Comparison of ENCODE assay signal across 8 mouse cellular contexts in genomic region chr9:40804576-40804975, GRCm38 (mm10). TPM values are rescaled to one million over a fixed set of nuclear protein-coding genes. Genes with fewer than 3 reads are reported as not detected.
DNase-seq lines count a peak whose midpoint lies in the region; ATAC-seq and TF ChIP-seq lines count a peak whose summit lies in the region.
"Not testable (repeated sequence)": the region's sequence is repeated elsewhere in the genome, so short reads cannot be mapped to it uniquely, and the experiment has no call there.

No protein-coding gene starts in this region.

- WGBS in embryonic facial prominence, embryonic 13.5 days, result 57% methylated on average over 3 of the region's 3 CpGs
- 79% methylated on average over 3 of the region's 3 CpGs for WGBS in heart, embryonic 11.5 days (ENCODE audit: insufficient replicate concordance)
- 66% methylated on average over 3 of the region's 3 CpGs for WGBS in hindbrain, embryonic 14.5 days
- 50% methylated on average over 3 of the region's 3 CpGs for WGBS in kidney, embryonic 15.5 days
- 59% methylated on average over 3 of the region's 3 CpGs for WGBS in liver, embryonic 12.5 days (ENCODE audit: insufficient replicate concordance)
- whole genome bisulfite sequencing in midbrain, embryonic 11.5 days, result 77% methylated on average over 3 of the region's 3 CpGs
- 59% methylated on average over 3 of the region's 3 CpGs for WGBS in neural tube, embryonic 15.5 days

- not testable (repeated sequence) for TF ChIP-seq CTCF in E14TG2a.4 (conservative IDR thresholded peaks at IDR 0.05; ENCODE audit: low read length)

- not testable (repeated sequence) for H3K4me1 ChIP-seq in E14TG2a.4 (replicated peaks; ENCODE audit: low read depth, low read length); heart, embryonic 11.5 days (ENCODE audit: control insufficient read depth, insufficient read depth, low read length)
- H3K4me1 ChIP-seq in embryonic facial prominence, embryonic 13.5 days, result peaks cover 46% of the 10 kb centered on the region
- H3K4me1 ChIP-seq in hindbrain, embryonic 14.5 days (replicated peaks; ENCODE audit: control insufficient read depth, insufficient read depth, low read length), result peaks cover 46% of the 10 kb centered on the region
- H3K4me1 ChIP-seq in kidney, embryonic 15.5 days, result peaks cover 46% of the 10 kb centered on the region
- peaks cover 21% of the 10 kb centered on the region for H3K4me1 ChIP-seq in liver, embryonic 12.5 days
- peaks cover 40% of the 10 kb centered on the region for H3K4me1 ChIP-seq in midbrain, embryonic 11.5 days (ENCODE audit: control insufficient read depth, insufficient read depth, low read length)
- peaks cover 59% of the 10 kb centered on the region for H3K4me1 ChIP-seq in neural tube, embryonic 15.5 days

- ATAC-seq in embryonic facial prominence, embryonic 13.5 days (ENCODE audit: insufficient number of reproducible peaks, insufficient read depth, low FRiP score, low TSS enrichment, low read depth); heart, embryonic 11.5 days (replicated peaks; ENCODE audit: insufficient number of reproducible peaks, low FRiP score, low TSS enrichment); hindbrain, embryonic 14.5 days (ENCODE audit: low FRiP score); kidney, embryonic 15.5 days (replicated peaks; ENCODE audit: low FRiP score); liver, embryonic 12.5 days; midbrain, embryonic 11.5 days (ENCODE audit: low FRiP score); neural tube, embryonic 15.5 days (ENCODE audit: low FRiP score): not testable (repeated sequence)

- H3K4me2 ChIP-seq in embryonic facial prominence, embryonic 13.5 days, result peak overlapping the region; percentile 53
- H3K4me2 ChIP-seq in heart, embryonic 11.5 days, result peak overlapping the region; percentile 56
- peak overlapping the region; percentile 56 for H3K4me2 ChIP-seq in hindbrain, embryonic 14.5 days (replicated peaks)
- H3K4me2 ChIP-seq in kidney, embryonic 15.5 days, result peak overlapping the region; percentile 58
- H3K4me2 ChIP-seq in liver, embryonic 12.5 days, result peak overlapping the region; percentile 56
- H3K4me2 ChIP-seq in midbrain, embryonic 11.5 days, result peak overlapping the region; percentile 43; the same call in 1 of the 2 replicates
- H3K4me2 ChIP-seq in neural tube, embryonic 15.5 days, result peak overlapping the region; percentile 42; the same call in 1 of the 2 replicates

- peaks cover 45% of the 10 kb centered on the region for H3K9me3 ChIP-seq in E14TG2a.4 (ENCODE audit: low read length)
- not testable (repeated sequence) for H3K9me3 ChIP-seq in embryonic facial prominence, embryonic 13.5 days; heart, embryonic 11.5 days (replicated peaks; ENCODE audit: control insufficient read depth, low read length); hindbrain, embryonic 14.5 days (ENCODE audit: control insufficient read depth, low read length); kidney, embryonic 15.5 days (replicated peaks); liver, embryonic 12.5 days (replicated peaks); midbrain, embryonic 11.5 days (ENCODE audit: control insufficient read depth, low read length); neural tube, embryonic 15.5 days (replicated peaks)

- peaks cover 38% of the 10 kb centered on the region for H3K36me3 ChIP-seq in E14TG2a.4 (ENCODE audit: insufficient read depth, low read length)
- peaks cover 42% of the 10 kb centered on the region for H3K36me3 ChIP-seq in embryonic facial prominence, embryonic 13.5 days
- peaks cover 12% of the 10 kb centered on the region for H3K36me3 ChIP-seq in heart, embryonic 11.5 days (ENCODE audit: control insufficient read depth, insufficient read depth, low read length)
- peaks cover 51% of the 10 kb centered on the region for H3K36me3 ChIP-seq in hindbrain, embryonic 14.5 days (replicated peaks; ENCODE audit: control insufficient read depth, insufficient read depth)
- peaks cover 50% of the 10 kb centered on the region for H3K36me3 ChIP-seq in kidney, embryonic 15.5 days
- peaks cover 55% of the 10 kb centered on the region for H3K36me3 ChIP-seq in liver, embryonic 12.5 days
- H3K36me3 ChIP-seq in midbrain, embryonic 11.5 days (ENCODE audit: control insufficient read depth, insufficient read depth, low read length), result peaks cover 15% of the 10 kb centered on the region
- H3K36me3 ChIP-seq in neural tube, embryonic 15.5 days, result peaks cover 29% of the 10 kb centered on the region

- not testable (repeated sequence) for DNase-seq in hindbrain, embryonic 14.5 days (ENCODE audit: low spot score); midbrain, embryonic 11.5 days (ENCODE audit: low spot score, missing footprints)

- H3K9ac ChIP-seq in embryonic facial prominence, embryonic 13.5 days; heart, embryonic 11.5 days (ENCODE audit: low read depth, low read length); hindbrain, embryonic 14.5 days; kidney, embryonic 15.5 days; liver, embryonic 12.5 days; midbrain, embryonic 11.5 days (ENCODE audit: low read length); neural tube, embryonic 15.5 days (replicated peaks): not testable (repeated sequence)

- H3K27ac ChIP-seq in embryonic facial prominence, embryonic 13.5 days; heart, embryonic 11.5 days (ENCODE audit: low read depth, low read length); hindbrain, embryonic 14.5 days; kidney, embryonic 15.5 days; midbrain, embryonic 11.5 days (ENCODE audit: low read depth, low read length); neural tube, embryonic 15.5 days (replicated peaks): not testable (repeated sequence)
- 0 out of 2 replicates have a peak overlapping the region, but pooled peaks have one; percentile 36 for H3K27ac ChIP-seq in liver, embryonic 12.5 days

- not testable (repeated sequence) for H3K27me3 ChIP-seq in E14TG2a.4 (ENCODE audit: insufficient read depth, low read length); embryonic facial prominence, embryonic 13.5 days; heart, embryonic 11.5 days (ENCODE audit: control insufficient read depth, insufficient read depth, low read length); hindbrain, embryonic 14.5 days (ENCODE audit: control insufficient read depth, insufficient read depth, low read length); kidney, embryonic 15.5 days; liver, embryonic 12.5 days (replicated peaks); midbrain, embryonic 11.5 days (ENCODE audit: control insufficient read depth, insufficient read depth, low read length); neural tube, embryonic 15.5 days (replicated peaks)

- peak overlapping the region; percentile 29; the same call in 1 of the 2 replicates for H3K4me3 ChIP-seq in E14TG2a.4 (replicated peaks; ENCODE audit: low read length)
- H3K4me3 ChIP-seq in embryonic facial prominence, embryonic 13.5 days, result peak overlapping the region; percentile 29; the same call in 1 of the 2 replicates
- H3K4me3 ChIP-seq in heart, embryonic 11.5 days (ENCODE audit: low read depth, low read length); hindbrain, embryonic 14.5 days (replicated peaks; ENCODE audit: low read length); liver, embryonic 12.5 days; midbrain, embryonic 11.5 days (ENCODE audit: low read depth, low read length); neural tube, embryonic 15.5 days (replicated peaks): not testable (repeated sequence)
- H3K4me3 ChIP-seq in kidney, embryonic 15.5 days (replicated peaks), result peak overlapping the region; percentile 34

RNA-seq across cellular contexts. Expression of gene Hspa8, which starts 3.8 kb away (rescaled TPM):
- 2,195 and 2,229 TPM in 2 replicates for polyA plus RNA-seq in embryonic facial prominence, embryonic 13.5 days (2015; fragmentation: Nextera tagmentation; extraction: Ambion mirVana)
- polyA plus RNA-seq in heart, embryonic 11.5 days (2014; fragmentation: Nextera tagmentation; extraction: Ambion mirVana), result 2,531 and 2,677 TPM in 2 replicates
- polyA plus RNA-seq in hindbrain, embryonic 14.5 days (2014; fragmentation: Nextera tagmentation; extraction: Ambion mirVana), result 2,885 and 3,458 TPM in 2 replicates
- polyA plus RNA-seq in kidney, embryonic 15.5 days (2015; fragmentation: Nextera tagmentation; extraction: Ambion mirVana), result 2,873 and 3,000 TPM in 2 replicates
- 2,428 and 2,723 TPM in 2 replicates for polyA plus RNA-seq in liver, embryonic 12.5 days (2016; fragmentation: Nextera tagmentation; extraction: Ambion mirVana)
- polyA plus RNA-seq in midbrain, embryonic 11.5 days (2014; fragmentation: Nextera tagmentation; extraction: Ambion mirVana), result 3,704 and 3,886 TPM in 2 replicates
- polyA plus RNA-seq in neural tube, embryonic 15.5 days (2015; fragmentation: Nextera tagmentation; extraction: Ambion mirVana), result 3,055 and 3,120 TPM in 2 replicates
